Mouse (Mus musculus) erythroblast, embryonic 14.5 days (primary cell): ENCODE data around the gene Steap2.

ENCODE experiments used
- GATA1 ChIP-seq: IDR thresholded peaks from 2 replicates; pipeline ENCODE4 v1.6.1; 2012; ENCODE audit warnings: low read length, inconsistent platforms, mixed read lengths
- TAL1 ChIP-seq: IDR thresholded peaks from 3 replicates; pipeline ENCODE4 v1.6.1; 2012; ENCODE audit warnings: low read length, inconsistent platforms, mixed read lengths

GRCm38 (mm10) chr5:5734445-5734844 lies 40.1 kb upstream of the Steap2 start:
- TF ChIP-seq GATA1 (no peak), TAL1 (no peak)
